19 mouse cellular contexts compared by ENCODE assay signal in the genomic region with DNA sequence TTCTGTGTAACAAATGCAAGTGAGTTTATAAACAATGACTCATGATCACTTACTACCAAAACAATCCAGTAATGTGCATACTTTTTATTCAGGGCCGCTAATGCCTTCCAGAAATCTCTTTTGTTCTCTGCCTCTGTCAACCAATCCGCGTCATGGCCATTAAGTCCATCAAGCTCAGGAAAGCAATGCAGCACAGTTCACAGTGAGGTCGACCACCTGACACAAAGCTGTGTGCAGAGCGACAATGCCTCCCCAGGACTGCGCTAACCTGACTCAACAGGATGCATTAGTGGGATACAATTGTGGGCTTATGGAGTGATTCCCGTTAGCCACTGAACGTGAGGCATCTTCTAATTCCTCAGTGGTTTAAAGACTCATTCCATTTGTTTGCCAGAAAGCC. TPM values are rescaled to one million over a fixed set of nuclear protein-coding genes. Genes with fewer than 3 reads are reported as not detected.
DNase-seq lines count a peak whose midpoint lies in the region; ATAC-seq lines count a peak whose summit lies in the region.
"Had no signal": no experiment of that assay in that cellular context is flagged by ENCODE, and none has a peak within 500 bp of the region (broad histone marks: within the 10 kb centered on the region; RNA-seq: fewer than 3 reads in every experiment).

No protein-coding gene starts in this region.

- H3K36me3 ChIP-seq in forebrain, embryonic 13.5 days (ENCODE audit: poor library complexity, severe bottlenecking): no peaks in the 10 kb centered on the region
- no peaks in the 10 kb centered on the region for H3K36me3 ChIP-seq in forebrain, embryonic 12.5 days (replicated peaks)
- H3K36me3 ChIP-seq in lung, embryonic 16.5 days (ENCODE audit: control insufficient read depth, insufficient read depth, low read length): no peaks in the 10 kb centered on the region
- no peaks in the 10 kb centered on the region for H3K36me3 ChIP-seq in neural tube, embryonic 11.5 days (ENCODE audit: control insufficient read depth, insufficient read depth, low read length)
- no peaks in the 10 kb centered on the region for H3K36me3 ChIP-seq in heart, embryonic 12.5 days
- H3K36me3 ChIP-seq: limb, embryonic 12.5 days; liver, embryonic 15.5 days had no signal

- H3K9ac ChIP-seq in forebrain, embryonic 13.5 days: no peak overlapping the region
- H3K9ac ChIP-seq in forebrain, embryonic 12.5 days: no peak overlapping the region
- no peak overlapping the region for H3K9ac ChIP-seq in lung, embryonic 16.5 days (ENCODE audit: low read length)
- H3K9ac ChIP-seq in neural tube, embryonic 11.5 days (ENCODE audit: low read length): no peak overlapping the region
- H3K9ac ChIP-seq in heart, embryonic 12.5 days: no peak overlapping the region
- H3K9ac ChIP-seq: limb, embryonic 12.5 days; liver, embryonic 15.5 days had no signal

- 0 out of 2 replicates have a peak, but pooled peaks cover 4% of the 10 kb centered on the region for H3K4me1 ChIP-seq in forebrain, embryonic 13.5 days
- H3K4me1 ChIP-seq in forebrain, embryonic 12.5 days: peaks cover 4% of the 10 kb centered on the region; the same call in 1 of the 2 replicates
- peaks cover 10% of the 10 kb centered on the region; the same call in 1 of the 2 replicates for H3K4me1 ChIP-seq in lung, embryonic 16.5 days (replicated peaks; ENCODE audit: control insufficient read depth, insufficient read depth, low read length)
- H3K4me1 ChIP-seq in neural tube, embryonic 11.5 days (ENCODE audit: control insufficient read depth, insufficient read depth, low read length): 0 out of 2 replicates have a peak, but pooled peaks cover 4% of the 10 kb centered on the region
- peaks cover 3% of the 10 kb centered on the region; the same call in 1 of the 2 replicates for H3K4me1 ChIP-seq in heart, embryonic 12.5 days (replicated peaks)
- H3K4me1 ChIP-seq: limb, embryonic 12.5 days had no signal

- H3K27ac ChIP-seq in forebrain, embryonic 13.5 days: no peak overlapping the region
- H3K27ac ChIP-seq in forebrain, embryonic 12.5 days: no peak overlapping the region
- H3K27ac ChIP-seq in lung, embryonic 16.5 days (ENCODE audit: low read length): no peak overlapping the region
- H3K27ac ChIP-seq in neural tube, embryonic 11.5 days (ENCODE audit: low read depth, low read length): no peak overlapping the region
- no peak overlapping the region for H3K27ac ChIP-seq in heart, embryonic 12.5 days (ENCODE audit: poor library complexity, severe bottlenecking)
- H3K27ac ChIP-seq: hindbrain, postnatal 0 days; left cerebral cortex, adult 2 months; limb, embryonic 12.5 days; liver, embryonic 15.5 days had no signal

- no peak overlapping the region for H3K4me2 ChIP-seq in forebrain, embryonic 13.5 days
- H3K4me2 ChIP-seq in forebrain, embryonic 12.5 days: no peak overlapping the region
- no peak overlapping the region for H3K4me2 ChIP-seq in lung, embryonic 16.5 days (ENCODE audit: low read depth, low read length)
- H3K4me2 ChIP-seq in neural tube, embryonic 11.5 days (ENCODE audit: low read depth): no peak overlapping the region
- no peak overlapping the region for H3K4me2 ChIP-seq in heart, embryonic 12.5 days
- H3K4me2 ChIP-seq: heart, embryonic 11.5 days; limb, embryonic 12.5 days; liver, embryonic 15.5 days had no signal

- peak; percentile 31; the same call in 1 of the 2 replicates for ATAC-seq in forebrain, embryonic 13.5 days
- ATAC-seq in forebrain, embryonic 12.5 days (ENCODE audit: low FRiP score): no peak
- 0 out of 2 replicates have a peak, but pooled peaks have one; percentile 34 for ATAC-seq in lung, embryonic 16.5 days (ENCODE audit: low read depth)
- peak; percentile 67 for ATAC-seq in neural tube, embryonic 11.5 days (ENCODE audit: insufficient read depth, low FRiP score, low TSS enrichment)
- no peak for ATAC-seq in heart, embryonic 12.5 days (ENCODE audit: insufficient number of reproducible peaks, low FRiP score)
- ATAC-seq: activated CD4-positive, CD25-positive, alpha-beta regulatory T cell, adult 4 months; hindbrain, postnatal 0 days had no signal

- H3K4me3 ChIP-seq in forebrain, embryonic 13.5 days: no peak overlapping the region
- H3K4me3 ChIP-seq in forebrain, embryonic 12.5 days (replicated peaks): no peak overlapping the region
- H3K4me3 ChIP-seq in lung, embryonic 16.5 days (ENCODE audit: low read length): no peak overlapping the region
- H3K4me3 ChIP-seq in neural tube, embryonic 11.5 days (ENCODE audit: low read depth, low read length): no peak overlapping the region
- H3K4me3 ChIP-seq in heart, embryonic 12.5 days: no peak overlapping the region
- H3K4me3 ChIP-seq: left cerebral cortex, adult 2 months; limb, embryonic 12.5 days; liver, embryonic 15.5 days had no signal

- no peaks in the 10 kb centered on the region for H3K9me3 ChIP-seq in forebrain, embryonic 13.5 days (replicated peaks)
- H3K9me3 ChIP-seq in forebrain, embryonic 12.5 days: no peaks in the 10 kb centered on the region
- no peaks in the 10 kb centered on the region for H3K9me3 ChIP-seq in lung, embryonic 16.5 days (ENCODE audit: control insufficient read depth, low read length)
- no peaks in the 10 kb centered on the region for H3K9me3 ChIP-seq in neural tube, embryonic 11.5 days (ENCODE audit: control insufficient read depth, low read length)
- H3K9me3 ChIP-seq in heart, embryonic 12.5 days (replicated peaks): no peaks in the 10 kb centered on the region
- H3K9me3 ChIP-seq: limb, embryonic 12.5 days; liver, embryonic 15.5 days had no signal

- no peak for DNase-seq in lung, adult 18-20 months
- no peak for DNase-seq in neural tube, embryonic 11.5 days (ENCODE audit: low spot score)
- no peak for DNase-seq in neural tube, embryonic 10.5 days (ENCODE audit: extremely low spot score, low spot score)
- peak; percentile 43 for DNase-seq in retina, embryonic 14.5 days (ENCODE audit: low spot score)
- DNase-seq: adrenal gland, postnatal 25 days; cerebellum, adult 8-10 months; kidney, adult 11 months; kidney, postnatal 14 days; right cerebral cortex, postnatal 25 days had no signal

- no peaks in the 10 kb centered on the region for H3K27me3 ChIP-seq in forebrain, embryonic 13.5 days
- no peaks in the 10 kb centered on the region for H3K27me3 ChIP-seq in forebrain, embryonic 12.5 days
- H3K27me3 ChIP-seq in lung, embryonic 16.5 days (ENCODE audit: control insufficient read depth, insufficient read depth, low read depth, low read length): no peaks in the 10 kb centered on the region
- H3K27me3 ChIP-seq in neural tube, embryonic 11.5 days (ENCODE audit: control insufficient read depth, insufficient read depth, low read length): no peaks in the 10 kb centered on the region
- no peaks in the 10 kb centered on the region for H3K27me3 ChIP-seq in heart, embryonic 12.5 days (replicated peaks)
- H3K27me3 ChIP-seq: limb, embryonic 12.5 days; liver, embryonic 15.5 days had no signal

- 8% methylated on average over 8 of the region's 8 CpGs for WGBS in forebrain, embryonic 13.5 days
- 17% methylated on average over 8 of the region's 8 CpGs for WGBS in forebrain, embryonic 12.5 days
- WGBS in lung, embryonic 16.5 days: 45% methylated on average over 8 of the region's 8 CpGs
- 41% methylated on average over 8 of the region's 8 CpGs for WGBS in neural tube, embryonic 11.5 days
- 75% methylated on average over 8 of the region's 8 CpGs for WGBS in heart, embryonic 12.5 days

RNA-seq across cellular contexts. Expression of a gene that starts 45.3 kb away (rescaled TPM):
- 1.1 and 1.2 TPM in 2 replicates for polyA plus RNA-seq in forebrain, embryonic 13.5 days (2015; fragmentation: Nextera tagmentation; extraction: Ambion mirVana)
- 4.9 and 8.1 TPM in 2 replicates for polyA plus RNA-seq in forebrain, embryonic 12.5 days (2016; fragmentation: Nextera tagmentation; extraction: Ambion mirVana)
- 11.7 and 12.0 TPM in 2 replicates for polyA plus RNA-seq in lung, embryonic 16.5 days (2015; fragmentation: Nextera tagmentation; extraction: Ambion mirVana)
- 8.9 and 12.3 TPM in 2 replicates for polyA plus RNA-seq in neural tube, embryonic 11.5 days (2014; fragmentation: Nextera tagmentation; extraction: Ambion mirVana)
- polyA plus RNA-seq in heart, embryonic 12.5 days (2016; fragmentation: Nextera tagmentation; extraction: Ambion mirVana): 20.9 and 23.7 TPM in 2 replicates
- polyA plus RNA-seq: activated CD4-positive, CD25-positive, alpha-beta regulatory T cell, adult 4 months had no signal

Comparison
In these comparisons a context has a peak if more than half of its experiments do, and no peak if none do; other contexts are left out.
1. ATAC-seq: peak in forebrain, embryonic 13.5 days (single experiment), lung, embryonic 16.5 days (single experiment) and neural tube, embryonic 11.5 days (single experiment); none in forebrain, embryonic 12.5 days (single experiment) and heart, embryonic 12.5 days (single experiment).